In the genomic region with DNA sequence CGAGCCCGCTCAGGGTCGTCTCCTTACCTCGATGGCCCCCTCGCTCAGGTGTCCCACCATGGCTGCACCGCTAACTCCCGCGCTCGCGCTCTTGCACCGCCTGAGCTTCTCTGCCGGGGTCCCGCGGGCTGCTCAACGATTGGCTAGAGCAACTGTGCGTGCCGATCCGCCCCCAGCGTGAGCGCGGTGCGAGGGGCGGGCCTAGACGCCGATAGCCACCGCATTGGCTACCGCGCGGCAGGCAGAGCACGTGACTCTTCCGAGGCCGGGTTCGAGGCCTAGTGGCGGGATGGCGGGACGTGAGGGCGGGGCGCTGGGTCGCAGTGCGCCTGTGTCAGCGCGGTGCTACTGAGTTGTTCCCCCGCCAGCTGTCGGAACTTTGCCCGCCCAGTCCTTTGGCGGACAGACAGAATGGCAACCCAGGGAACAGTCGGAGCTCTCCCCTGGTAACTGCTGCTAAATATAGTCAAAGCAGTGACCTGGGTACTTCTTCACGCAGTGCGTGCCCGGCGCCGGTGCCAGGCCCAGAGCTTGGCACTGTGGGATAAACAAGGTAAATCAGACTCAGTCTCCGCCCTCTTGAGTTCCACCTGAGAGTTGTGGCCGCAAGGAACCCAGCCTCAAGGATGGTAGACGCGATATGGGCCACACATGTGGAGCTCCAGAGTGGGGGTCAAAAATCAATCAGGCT, we compare ENCODE assay signal across 8 mouse cellular contexts. TPM values are rescaled to one million over a fixed set of nuclear protein-coding genes. Genes with fewer than 3 reads are reported as not detected.
A peak's percentile ranks its signal among the peaks of the same experiment; 100 is the strongest.
DNase-seq lines count a peak whose midpoint lies in the region; ATAC-seq lines count a peak whose summit lies in the region.

A gene (minus strand): TSS at position 126 of the 691 bp plus-strand sequence.
A gene (plus strand): TSS at position 235 of the 691 bp plus-strand sequence.

- ATAC-seq in heart, embryonic 13.5 days (ENCODE audit: extremely low read depth, insufficient number of reproducible peaks, low FRiP score, low TSS enrichment): peak; percentile 99
- ATAC-seq in liver, embryonic 12.5 days: peak; percentile 99
- peak; percentile 100 for ATAC-seq in stomach, embryonic 15.5 days (ENCODE audit: insufficient read depth, low FRiP score, low read depth)

- H3K27me3 ChIP-seq in heart, embryonic 13.5 days (replicated peaks): no peaks in the 10 kb centered on the region
- H3K27me3 ChIP-seq in liver, embryonic 12.5 days (replicated peaks): no peaks in the 10 kb centered on the region
- no peaks in the 10 kb centered on the region for H3K27me3 ChIP-seq in stomach, embryonic 15.5 days (replicated peaks)

- WGBS in heart, embryonic 13.5 days: under 1% methylated on average over 56 of the region's 56 CpGs
- under 1% methylated on average over 56 of the region's 56 CpGs for WGBS in liver, embryonic 12.5 days (ENCODE audit: insufficient replicate concordance)
- WGBS in stomach, embryonic 15.5 days: under 1% methylated on average over 56 of the region's 56 CpGs

- no peaks in the 10 kb centered on the region for H3K4me1 ChIP-seq in brown adipose tissue, adult 24 weeks (ENCODE audit: control insufficient read depth, insufficient read depth, insufficient read length, low read length)
- peaks cover 53% of the 10 kb centered on the region for H3K4me1 ChIP-seq in heart, embryonic 13.5 days
- H3K4me1 ChIP-seq in liver, embryonic 12.5 days: peaks cover 53% of the 10 kb centered on the region
- peaks cover 10% of the 10 kb centered on the region for H3K4me1 ChIP-seq in stomach, embryonic 15.5 days

- peak within 1 kb of the TSS; percentile 62 for H3K27ac ChIP-seq in brown adipose tissue, adult 24 weeks (replicated peaks; ENCODE audit: low read depth, low read length)
- peak within 1 kb of the TSS; percentile 89 for H3K27ac ChIP-seq in heart, embryonic 13.5 days (replicated peaks)
- peak within 1 kb of the TSS; percentile 84 for H3K27ac ChIP-seq in liver, embryonic 12.5 days
- H3K27ac ChIP-seq in stomach, embryonic 15.5 days: peak within 1 kb of the TSS; percentile 78

- peak within 1 kb of the TSS; percentile 78 for H3K4me3 ChIP-seq in brown adipose tissue, adult 24 weeks (ENCODE audit: insufficient read depth, low read depth, low read length)
- H3K4me3 ChIP-seq in heart, embryonic 13.5 days: peak within 1 kb of the TSS; percentile 93
- peak within 1 kb of the TSS; percentile 85 for H3K4me3 ChIP-seq in liver, embryonic 12.5 days
- H3K4me3 ChIP-seq in stomach, embryonic 15.5 days (replicated peaks): peak within 1 kb of the TSS; percentile 98

- no peaks in the 10 kb centered on the region for H3K9me3 ChIP-seq in heart, embryonic 13.5 days
- H3K9me3 ChIP-seq in liver, embryonic 12.5 days (replicated peaks): no peaks in the 10 kb centered on the region
- H3K9me3 ChIP-seq in stomach, embryonic 15.5 days: no peaks in the 10 kb centered on the region

- H3K4me2 ChIP-seq in heart, embryonic 13.5 days: peak within 1 kb of the TSS; percentile 94
- peak within 1 kb of the TSS; percentile 95 for H3K4me2 ChIP-seq in liver, embryonic 12.5 days
- H3K4me2 ChIP-seq in stomach, embryonic 15.5 days: peak within 1 kb of the TSS; percentile 87

- peaks cover 15% of the 10 kb centered on the region for H3K36me3 ChIP-seq in heart, embryonic 13.5 days
- H3K36me3 ChIP-seq in liver, embryonic 12.5 days: peaks cover 1% of the 10 kb centered on the region; the same call in 1 of the 2 replicates
- H3K36me3 ChIP-seq in stomach, embryonic 15.5 days: no peaks in the 10 kb centered on the region

- DNase-seq in CD4-positive, CD25-positive, alpha-beta regulatory T cell, adult 2 months (ENCODE audit: low read depth, low spot score): peak; percentile 96
- DNase-seq in fat pad, adult 2 months (ENCODE audit: extremely low read depth, low read depth, low spot score): peak; percentile 39
- peak; percentile 97 for DNase-seq in kidney, postnatal 10 days
- DNase-seq in natural killer cell, adult 2 months (ENCODE audit: low spot score in 2 of 2): peak; percentile 85 to 92

- H3K9ac ChIP-seq in heart, embryonic 13.5 days: peak within 1 kb of the TSS; percentile 96
- peak within 1 kb of the TSS; percentile 91 for H3K9ac ChIP-seq in liver, embryonic 12.5 days
- H3K9ac ChIP-seq in stomach, embryonic 15.5 days: peak within 1 kb of the TSS; percentile 73

RNA-seq across cellular contexts. Expression of the first gene that starts in this region (rescaled TPM):
- 20.1 and 24.7 TPM in 2 replicates for polyA plus RNA-seq in brown adipose tissue, adult 24 weeks (2012; ENCODE audit: insufficient read depth, insufficient read length, missing spikeins)
- polyA plus RNA-seq in heart, embryonic 13.5 days (2015; fragmentation: Nextera tagmentation; extraction: Ambion mirVana): 85.8 and 88.4 TPM in 2 replicates
- polyA plus RNA-seq in liver, embryonic 12.5 days (2016; fragmentation: Nextera tagmentation; extraction: Ambion mirVana): 143 and 149 TPM in 2 replicates
- polyA plus RNA-seq in stomach, embryonic 15.5 days (2015; fragmentation: Nextera tagmentation; extraction: Ambion mirVana): 98.5 and 101 TPM in 2 replicates

RNA-seq across cellular contexts. Expression of the second gene that starts in this region (rescaled TPM):
- 12.4 and 13.4 TPM in 2 replicates for polyA plus RNA-seq in brown adipose tissue, adult 24 weeks (2012; ENCODE audit: insufficient read depth, insufficient read length, missing spikeins)
- 12.9 and 13.1 TPM in 2 replicates for polyA plus RNA-seq in heart, embryonic 13.5 days (2015; fragmentation: Nextera tagmentation; extraction: Ambion mirVana)
- polyA plus RNA-seq in liver, embryonic 12.5 days (2016; fragmentation: Nextera tagmentation; extraction: Ambion mirVana): 6.9 and 8.6 TPM in 2 replicates
- polyA plus RNA-seq in stomach, embryonic 15.5 days (2015; fragmentation: Nextera tagmentation; extraction: Ambion mirVana): 10.9 and 11.4 TPM in 2 replicates

Comparison
In these comparisons a context has a peak if more than half of its experiments do, and no peak if none do; other contexts are left out.
1. Peak in every context shown above with its lines: DNase-seq, ATAC-seq, H3K4me3 ChIP-seq and H3K27ac ChIP-seq.
2. DNase-seq: peak in every context shown above with its lines; median percentile 97 in kidney, postnatal 10 days; 96 in CD4-positive, CD25-positive, alpha-beta regulatory T cell, adult 2 months; 88 in natural killer cell, adult 2 months; 39 in fat pad, adult 2 months.